Mouse (Mus musculus): ENCODE results near the gene Clca3a1. TPM values are rescaled to one million over a fixed set of nuclear protein-coding genes. Genes with fewer than 3 reads are reported as not detected.

Clca3a1 gene
- polyA plus RNA-seq, 1 experiment from 2014 or later = 2.5 TPM

GRCm38 (mm10) chr3:144718706-144719087 lies 42.1 kb downstream of the Clca3a1 start:
- peaks cover 25% of the 10 kb centered on the region for H3K4me1 ChIP-seq
- peak overlapping the region; percentile 97 for H3K27ac ChIP-seq (replicated peaks)

GRCm38 (mm10) chr3:144717835-144718234 lies 42.9 kb downstream of the Clca3a1 start:
- H3K27ac ChIP-seq (replicated peaks) = no peak overlapping the region
- H3K9ac ChIP-seq = no peak overlapping the region

More at GRCm38 (mm10) chr3:144718706-144719087, 42.1 kb downstream of the Clca3a1 start:
- 11% methylated on average over 7 of the region's 7 CpGs for whole genome bisulfite sequencing
- Histone ChIP-seq H3K4me2 (replicated peaks) (peak overlapping the region; percentile 69), H3K9me3 (replicated peaks) (no peaks in the 10 kb centered on the region), H3K36me3 (no peaks in the 10 kb centered on the region), H3K9ac (peak overlapping the region; percentile 58), H3K4me3 (replicated peaks) (peak overlapping the region; percentile 62), H3K27me3 (no peaks in the 10 kb centered on the region)
- ATAC-seq (ENCODE audit: insufficient number of reproducible peaks, low FRiP score, low TSS enrichment, low read depth) = no peak

GRCm38 (mm10) chr3:144717121-144717520 lies 43.7 kb downstream of the Clca3a1 start:
- 60% methylated on average over 3 of the region's 3 CpGs for WGBS
- Histone ChIP-seq H3K27ac (replicated peaks) (no peak overlapping the region), H3K4me2 (replicated peaks) (no peak overlapping the region), H3K4me3 (replicated peaks) (no peak overlapping the region), H3K27me3 (no peaks in the 10 kb centered on the region), H3K36me3 (peaks cover 4% of the 10 kb centered on the region), H3K4me1 (peaks cover 25% of the 10 kb centered on the region), H3K9me3 (replicated peaks) (no peaks in the 10 kb centered on the region), H3K9ac (no peak overlapping the region)
- no peak for ATAC-seq (ENCODE audit: insufficient number of reproducible peaks, low FRiP score, low TSS enrichment, low read depth)

More at GRCm38 (mm10) chr3:144717835-144718234, 42.9 kb downstream of the Clca3a1 start:
- Histone ChIP-seq H3K36me3 (no peaks in the 10 kb centered on the region), H3K4me3 (replicated peaks) (peak overlapping the region; percentile 20), H3K9me3 (replicated peaks) (no peaks in the 10 kb centered on the region), H3K4me1 (peaks cover 25% of the 10 kb centered on the region), H3K4me2 (replicated peaks) (peak overlapping the region; percentile 39), H3K27me3 (no peaks in the 10 kb centered on the region)
- ATAC-seq (ENCODE audit: insufficient number of reproducible peaks, low FRiP score, low TSS enrichment, low read depth) = no peak
- WGBS = 73% methylated on average over 6 of the region's 6 CpGs

GRCm38 (mm10) chr3:144715901-144716300 lies 44.9 kb downstream of the Clca3a1 start:
- Histone ChIP-seq H3K9ac (no peak overlapping the region), H3K36me3 (peaks cover 15% of the 10 kb centered on the region), H3K4me1 (peaks cover 21% of the 10 kb centered on the region), H3K4me2 (replicated peaks) (no peak overlapping the region), H3K4me3 (replicated peaks) (no peak overlapping the region), H3K9me3 (replicated peaks) (no peaks in the 10 kb centered on the region), H3K27me3 (no peaks in the 10 kb centered on the region), H3K27ac (replicated peaks) (no peak overlapping the region)
- no peak for ATAC-seq (ENCODE audit: insufficient number of reproducible peaks, low FRiP score, low TSS enrichment, low read depth)
- 71% methylated on average over 9 of the region's 9 CpGs for WGBS

- WGBS = 85% methylated on average over 7 of the region's 7 CpGs
- H3K4me3 ChIP-seq (replicated peaks) = no peak overlapping the region
- H3K27me3 ChIP-seq = no peaks in the 10 kb centered on the region
- no peak overlapping the region for H3K27ac ChIP-seq (replicated peaks)
- H3K4me1 ChIP-seq = peaks cover 17% of the 10 kb centered on the region
- ATAC-seq (ENCODE audit: insufficient number of reproducible peaks, low FRiP score, low TSS enrichment, low read depth) = no peak
- H3K36me3 ChIP-seq = peaks cover 15% of the 10 kb centered on the region
- no peak overlapping the region for H3K9ac ChIP-seq
- no peak overlapping the region for H3K4me2 ChIP-seq (replicated peaks)
- H3K9me3 ChIP-seq (replicated peaks) = no peaks in the 10 kb centered on the region
Observed at GRCm38 (mm10) chr3:144715033-144715432, 45.7 kb downstream of the Clca3a1 start.

- 74% methylated on average over 8 of the region's 8 CpGs for WGBS
- H3K27ac ChIP-seq (replicated peaks) = no peak overlapping the region
Observed at GRCm38 (mm10) chr3:144714606-144715005, 46.2 kb downstream of the Clca3a1 start.

GRCm38 (mm10) chr3:144714126-144714525 lies 46.7 kb downstream of the Clca3a1 start:
- no peak overlapping the region for H3K27ac ChIP-seq (replicated peaks)
- peaks cover 17% of the 10 kb centered on the region for H3K4me1 ChIP-seq
- H3K36me3 ChIP-seq = peaks cover 15% of the 10 kb centered on the region
- H3K27me3 ChIP-seq = no peaks in the 10 kb centered on the region
- H3K9me3 ChIP-seq (replicated peaks) = no peaks in the 10 kb centered on the region
- no peak overlapping the region for H3K4me3 ChIP-seq (replicated peaks)
- H3K4me2 ChIP-seq (replicated peaks) = no peak overlapping the region
- ATAC-seq (ENCODE audit: insufficient number of reproducible peaks, low FRiP score, low TSS enrichment, low read depth) = no peak
- WGBS = 74% methylated on average over 7 of the region's 7 CpGs
- H3K9ac ChIP-seq = no peak overlapping the region

More at GRCm38 (mm10) chr3:144714606-144715005, 46.2 kb downstream of the Clca3a1 start:
- no peaks in the 10 kb centered on the region for H3K27me3 ChIP-seq
- no peaks in the 10 kb centered on the region for H3K9me3 ChIP-seq (replicated peaks)
- ATAC-seq (ENCODE audit: insufficient number of reproducible peaks, low FRiP score, low TSS enrichment, low read depth) = no peak
- no peak overlapping the region for H3K9ac ChIP-seq
- no peak overlapping the region for H3K4me2 ChIP-seq (replicated peaks)
- peaks cover 17% of the 10 kb centered on the region for H3K4me1 ChIP-seq
- H3K36me3 ChIP-seq = peaks cover 15% of the 10 kb centered on the region
- no peak overlapping the region for H3K4me3 ChIP-seq (replicated peaks)

GRCm38 (mm10) chr3:144711607-144712206 lies 49.1 kb downstream of the Clca3a1 start:
- H3K36me3 ChIP-seq = peaks cover 18% of the 10 kb centered on the region
- 79% methylated on average over 6 of the region's 6 CpGs for WGBS
- H3K27ac ChIP-seq (replicated peaks) = no peak overlapping the region
- no peak for ATAC-seq (ENCODE audit: insufficient number of reproducible peaks, low FRiP score, low TSS enrichment, low read depth)
- no peaks in the 10 kb centered on the region for H3K9me3 ChIP-seq (replicated peaks)
- H3K4me1 ChIP-seq = peaks cover 5% of the 10 kb centered on the region
- H3K4me3 ChIP-seq (replicated peaks) = no peak overlapping the region
- H3K4me2 ChIP-seq (replicated peaks) = no peak overlapping the region
- no peak overlapping the region for H3K9ac ChIP-seq
- no peaks in the 10 kb centered on the region for H3K27me3 ChIP-seq

- Histone ChIP-seq H3K4me2 (replicated peaks) (no peak overlapping the region), H3K4me3 (replicated peaks) (no peak overlapping the region), H3K9me3 (replicated peaks) (no peaks in the 10 kb centered on the region), H3K4me1 (no peaks in the 10 kb centered on the region), H3K27ac (replicated peaks) (no peak overlapping the region), H3K27me3 (no peaks in the 10 kb centered on the region), H3K9ac (no peak overlapping the region), H3K36me3 (peaks cover 25% of the 10 kb centered on the region)
- ATAC-seq (ENCODE audit: insufficient number of reproducible peaks, low FRiP score, low TSS enrichment, low read depth) = no peak
- 85% methylated on average over 5 of the region's 5 CpGs for WGBS
Observed at GRCm38 (mm10) chr3:144708612-144709011, 52.2 kb downstream of the Clca3a1 start.

GRCm38 (mm10) chr3:144703959-144704358 lies 56.8 kb downstream of the Clca3a1 start:
- Histone ChIP-seq H3K4me1 (no peaks in the 10 kb centered on the region), H3K36me3 (peaks cover 16% of the 10 kb centered on the region), H3K9me3 (replicated peaks) (no peaks in the 10 kb centered on the region), H3K27me3 (no peaks in the 10 kb centered on the region), H3K9ac (no peak overlapping the region), H3K27ac (replicated peaks) (no peak overlapping the region), H3K4me2 (replicated peaks) (no peak overlapping the region), H3K4me3 (replicated peaks) (no peak overlapping the region)
- ATAC-seq (ENCODE audit: insufficient number of reproducible peaks, low FRiP score, low TSS enrichment, low read depth) = no peak
- 89% methylated on average over 6 of the region's 6 CpGs for WGBS

- H3K27ac ChIP-seq (replicated peaks) = no peak overlapping the region
- H3K4me1 ChIP-seq = no peaks in the 10 kb centered on the region
- no peak overlapping the region for H3K4me2 ChIP-seq (replicated peaks)
- H3K9ac ChIP-seq = no peak overlapping the region
- 89% methylated on average over 5 of the region's 5 CpGs for WGBS
- no peaks in the 10 kb centered on the region for H3K9me3 ChIP-seq (replicated peaks)
- peaks cover 46% of the 10 kb centered on the region for H3K36me3 ChIP-seq
- ATAC-seq (ENCODE audit: insufficient number of reproducible peaks, low FRiP score, low TSS enrichment, low read depth) = no peak
- H3K4me3 ChIP-seq (replicated peaks) = no peak overlapping the region
- no peaks in the 10 kb centered on the region for H3K27me3 ChIP-seq
Observed at GRCm38 (mm10) chr3:144698790-144699433, 61.9 kb downstream of the Clca3a1 start.

GRCm38 (mm10) chr3:144697942-144698341 lies 62.8 kb downstream of the Clca3a1 start:
- Histone ChIP-seq H3K4me2 (replicated peaks) (no peak overlapping the region), H3K36me3 (peaks cover 51% of the 10 kb centered on the region)
- 84% methylated on average over 3 of the region's 3 CpGs for WGBS

More at GRCm38 (mm10) chr3:144697942-144698341, 62.8 kb downstream of the Clca3a1 start:
- Histone ChIP-seq H3K4me1 (no peaks in the 10 kb centered on the region), H3K9ac (no peak overlapping the region), H3K27me3 (no peaks in the 10 kb centered on the region), H3K27ac (replicated peaks) (no peak overlapping the region), H3K4me3 (replicated peaks) (no peak overlapping the region), H3K9me3 (replicated peaks) (no peaks in the 10 kb centered on the region)
- ATAC-seq (ENCODE audit: insufficient number of reproducible peaks, low FRiP score, low TSS enrichment, low read depth) = no peak

Data from embryonic facial prominence, embryonic 15.5 days (tissue).